Mouse (Mus musculus): ENCODE measurements around the gene Hebp2.

Hebp2 gene

DNA sequence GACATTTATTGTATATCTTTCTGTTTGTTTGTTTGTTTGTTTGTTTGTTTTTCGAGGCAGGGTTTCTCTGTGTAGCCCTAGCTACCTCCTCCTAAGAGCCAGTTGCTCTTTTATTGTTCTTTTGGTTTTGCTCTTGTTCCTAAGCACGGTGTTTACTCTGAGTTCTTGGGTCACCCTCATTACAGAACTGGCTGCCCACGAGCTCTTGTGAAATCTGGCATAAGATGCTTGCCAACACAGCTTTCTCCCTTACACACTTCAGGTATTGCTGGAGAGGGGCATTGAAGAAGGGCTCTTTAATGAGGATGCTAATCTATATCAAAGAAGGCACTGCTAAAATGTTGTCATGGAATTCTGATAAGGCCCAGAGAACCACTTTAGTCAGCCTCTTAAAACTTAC is 35.2 kb downstream of the Hebp2 start:
- DNase-seq (ENCODE audit: low spot score in 2 of 2) = no peak

GRCm38 (mm10) chr10:18508586-18508985 is 37.3 kb downstream of the Hebp2 start:
- DNase-seq (ENCODE audit: low spot score in 2 of 2) = peak in 1 of 2 experiments; percentile 32

DNA sequence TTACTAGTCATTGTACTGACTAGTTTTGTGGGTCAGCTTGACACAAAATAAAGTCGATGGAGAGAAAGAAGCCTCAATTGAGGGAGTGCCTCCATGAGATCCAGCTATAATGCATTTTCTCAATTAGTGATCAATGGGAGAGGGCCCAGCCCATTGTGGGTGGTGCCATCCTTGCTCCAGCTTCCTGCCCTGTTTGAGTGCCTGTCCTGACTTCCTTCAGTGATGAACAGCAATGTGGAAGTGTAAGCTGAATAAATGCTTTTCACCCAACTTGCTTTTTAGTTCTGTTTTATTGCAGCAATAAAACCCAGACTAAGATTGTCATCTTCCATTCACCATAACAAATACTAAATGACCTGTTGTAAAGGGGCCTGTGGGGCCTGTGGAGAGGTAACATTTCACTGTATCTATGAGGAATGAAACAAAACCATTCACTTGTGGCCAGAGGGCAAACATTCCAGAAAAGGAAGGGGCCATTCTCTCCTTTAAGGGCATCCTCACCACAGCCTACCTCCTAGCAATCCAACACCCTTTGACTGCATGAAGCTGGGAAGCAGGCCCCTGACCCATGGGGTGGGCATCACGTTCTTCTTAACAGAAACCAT is 37.9 kb downstream of the Hebp2 start:
- DNase-seq (ENCODE audit: low spot score in 2 of 2) = no peak

DNA sequence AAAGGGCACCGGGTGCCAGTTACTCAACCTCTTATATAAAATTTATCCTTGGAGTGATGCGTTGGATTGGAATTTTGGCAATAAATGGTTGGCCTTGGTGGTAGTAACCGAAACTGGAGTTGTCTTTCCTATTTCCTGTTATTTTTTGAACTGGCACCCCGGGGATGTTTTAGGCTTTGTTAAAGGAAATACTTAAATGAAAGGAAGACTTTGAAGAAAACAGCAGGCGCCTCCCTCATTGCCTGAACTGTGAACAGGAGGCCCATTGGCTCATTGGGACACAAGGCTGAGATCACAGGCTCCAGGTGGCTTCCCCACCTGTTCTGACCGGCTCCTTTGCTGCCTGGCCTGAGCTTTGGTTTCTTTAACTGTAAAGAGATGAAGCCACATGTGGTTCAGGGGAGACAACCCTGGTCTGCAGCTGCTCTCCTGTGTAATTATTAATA is 39.4 kb downstream of the Hebp2 start:
- no peak for DNase-seq (ENCODE audit: low spot score in 2 of 2)

DNA sequence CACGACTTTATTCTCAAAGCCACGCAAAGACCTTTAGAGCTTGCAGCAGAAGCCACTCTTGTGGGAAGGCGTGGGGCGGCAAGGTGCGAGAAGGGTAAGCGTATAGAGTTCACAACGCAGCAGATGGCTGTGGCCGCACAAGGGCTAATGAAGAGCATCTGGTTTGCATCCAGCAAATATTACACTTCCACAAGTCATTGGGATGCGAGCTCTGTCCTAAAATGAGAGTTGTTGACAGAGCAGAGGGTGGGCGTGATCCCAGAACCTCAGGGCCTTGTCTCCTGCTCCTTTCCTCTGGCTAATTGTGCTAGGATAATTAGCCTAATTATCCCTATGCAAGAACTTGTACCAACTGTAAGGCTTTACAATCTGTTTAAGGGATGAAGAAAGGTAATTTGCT is 40.2 kb downstream of the Hebp2 start:
- no peak for DNase-seq (ENCODE audit: low spot score in 2 of 2)

DNA sequence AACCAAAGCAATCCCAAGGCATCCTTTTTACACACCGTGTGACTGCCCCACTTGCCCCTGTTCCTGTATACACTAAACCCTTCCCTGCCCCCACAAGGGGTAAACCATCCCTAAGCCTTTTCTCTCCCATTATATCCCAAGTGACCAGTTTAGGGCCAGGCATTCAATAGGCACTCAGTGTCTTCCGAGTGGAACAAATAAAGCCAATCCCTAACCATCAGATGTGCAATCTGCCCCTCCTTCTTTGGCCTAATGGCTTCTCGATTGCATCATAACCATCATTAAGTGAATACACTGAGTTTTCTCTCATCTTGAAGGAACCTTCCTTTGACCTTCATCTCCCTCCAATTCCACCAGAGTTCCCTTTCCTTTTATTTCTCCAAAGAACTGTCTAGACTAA is 43.9 kb downstream of the Hebp2 start:
- no peak for DNase-seq (ENCODE audit: low spot score in 2 of 2)

DNA sequence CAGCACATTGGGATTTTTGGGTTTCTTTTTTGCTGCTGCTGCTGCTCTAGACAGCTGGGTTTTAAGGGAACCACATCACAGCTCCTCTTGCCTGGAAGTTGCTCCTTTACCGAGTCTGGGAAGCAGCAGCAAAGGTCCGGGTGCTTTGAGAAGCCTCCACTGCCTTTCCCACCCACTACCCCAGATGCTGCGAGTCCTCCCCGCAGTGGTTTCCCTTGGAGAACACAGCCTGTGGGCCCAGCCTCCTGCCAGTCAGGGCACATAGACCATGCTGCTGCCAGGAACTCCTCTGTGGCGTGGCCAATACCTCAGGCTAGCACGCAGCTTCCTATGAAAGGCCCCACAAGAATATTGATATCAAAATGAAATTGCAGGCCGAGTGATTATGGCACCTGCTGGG is 48.8 kb downstream of the Hebp2 start:
- DNase-seq (ENCODE audit: low spot score in 2 of 2) = no peak

DNA sequence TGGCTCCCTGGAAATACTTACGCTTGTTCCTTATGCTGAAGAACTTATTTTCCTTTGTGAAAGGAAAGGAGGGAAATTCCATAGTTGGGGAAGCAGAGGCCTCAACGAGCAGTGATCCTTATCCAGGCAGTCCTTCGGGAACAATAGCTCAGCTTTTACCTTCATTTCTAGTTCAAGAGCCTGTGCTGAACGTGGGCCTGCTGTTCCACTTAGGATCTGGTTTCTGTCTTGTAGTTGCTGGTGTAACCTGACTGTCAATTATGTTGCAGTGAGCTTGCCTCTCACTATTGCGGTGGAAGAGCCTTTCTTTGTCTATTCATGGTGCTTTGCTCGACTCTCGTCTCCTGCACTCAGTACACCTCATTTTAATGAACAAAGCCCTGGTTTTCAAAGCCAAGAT is 51.6 kb downstream of the Hebp2 start:
- DNase-seq (ENCODE audit: low spot score in 2 of 2) = no peak

DNA sequence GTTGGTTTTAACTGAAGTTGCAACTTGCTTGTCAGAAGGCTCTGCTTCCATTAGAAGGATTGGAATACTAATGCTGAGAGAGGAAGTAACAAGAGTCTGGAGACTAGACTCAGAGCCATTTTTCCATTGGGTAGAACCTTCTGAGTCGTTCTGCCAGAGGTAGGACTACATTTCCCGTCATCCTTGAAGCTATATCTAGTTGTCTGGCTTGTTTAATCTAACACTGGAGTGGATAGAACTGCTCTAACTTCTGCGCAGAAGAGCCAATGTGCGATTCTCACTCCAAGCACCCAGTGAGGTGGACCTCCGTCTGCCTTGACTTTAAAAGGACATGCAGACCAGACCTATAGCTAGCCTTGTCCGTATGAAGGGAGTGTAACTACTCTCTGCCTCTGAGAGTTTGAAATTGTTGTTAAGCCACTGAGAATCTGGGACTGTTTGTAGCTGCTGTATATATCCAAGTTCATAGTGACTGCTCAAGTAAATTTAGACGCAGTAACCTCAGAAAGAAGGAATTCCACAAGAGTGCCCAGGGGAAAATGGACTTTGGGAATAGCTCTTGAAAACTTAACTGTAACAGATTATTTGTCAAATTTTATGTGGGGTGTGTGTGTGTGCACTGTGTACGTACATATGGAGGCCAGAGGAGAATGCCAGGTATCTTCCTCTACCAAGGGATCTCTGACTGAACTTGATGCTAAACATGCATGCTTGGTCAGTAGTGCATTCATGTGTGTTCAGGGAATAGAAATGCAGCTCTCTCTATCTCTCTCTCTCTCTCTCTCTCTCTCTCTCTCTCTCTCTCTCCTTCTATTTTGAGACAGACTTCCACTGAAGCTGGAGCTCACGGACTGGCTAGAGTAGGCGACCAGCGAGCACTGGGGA is 52.6 kb downstream of the Hebp2 start:
- no peak for DNase-seq (ENCODE audit: low spot score in 2 of 2)

- no peak for DNase-seq (ENCODE audit: low spot score in 2 of 2)
Measured at GRCm38 (mm10) chr10:18491952-18492351, 53.9 kb downstream of the Hebp2 start.

- no peak for DNase-seq (ENCODE audit: low spot score in 2 of 2)
Measured at GRCm38 (mm10) chr10:18489936-18490335, 55.9 kb downstream of the Hebp2 start.
